Mouse (Mus musculus) forebrain, embryonic 13.5 days (tissue): Measurements from ENCODE around the gene Runx2. TPM values are rescaled to one million over a fixed set of nuclear protein-coding genes. Genes with fewer than 3 reads are reported as not detected.

Source experiments
- ATAC-seq: fragments of 200-750 bp; cut with Nextera tagmentation; 2 replicates; pipeline ENCODE4 v1.8.0; 2017
- H3K27ac ChIP-seq: fragments of 300-500 bp; sonication (generic); 2 replicates; pipeline ENCODE4 v1.5.1; 2015; ENCODE audit warnings: inconsistent platforms, mild to moderate bottlenecking, moderate library complexity
- H3K27me3 ChIP-seq: fragments of 300-500 bp; sonication (generic); 2 replicates; pipeline ENCODE4 v1.6.1; 2015; ENCODE audit warnings: mild to moderate bottlenecking, inconsistent platforms
- H3K36me3 ChIP-seq: fragments of 300-500 bp; sonication (generic); 2 replicates; pipeline ENCODE4 v1.6.1; 2015; ENCODE audit warnings: mild to moderate bottlenecking, inconsistent platforms; ENCODE audit not compliant: poor library complexity, severe bottlenecking
- H3K4me1 ChIP-seq: fragments of 300-500 bp; sonication (generic); 2 replicates; pipeline ENCODE4 v1.6.1; 2015; ENCODE audit warnings: inconsistent platforms
- H3K4me2 ChIP-seq: fragments of 300-500 bp; sonication (generic); 2 replicates; pipeline ENCODE4 v1.6.1; 2015; ENCODE audit warnings: inconsistent platforms, mild to moderate bottlenecking, moderate library complexity
- H3K4me3 ChIP-seq: fragments of 300-500 bp; sonication (generic); 2 replicates; pipeline ENCODE4 v1.5.1; 2015; ENCODE audit warnings: mild to moderate bottlenecking, inconsistent platforms
- H3K9ac ChIP-seq: fragments of 300-500 bp; sonication (generic); 2 replicates; pipeline ENCODE4 v1.6.1; 2015; ENCODE audit warnings: mild to moderate bottlenecking, inconsistent platforms
- H3K9me3 ChIP-seq: fragments of 300-500 bp; sonication (generic); replicated peaks from 2 replicates; pipeline ENCODE4 v1.6.1; 2016; ENCODE audit warnings: inconsistent platforms
- WGBS: fragments of 180-500 bp; shearing (Covaris S2); methylation state at CpG from one replicate; pipeline ENCODE4 v1.1.7; 2015; 5-methylcytosine and 5-hydroxymethylcytosine counted together
- polyA plus RNA-seq: library from polyadenylated mRNA; unstranded; fragments of >200 nt; fragmentation: Nextera tagmentation; extraction: Ambion mirVana; gene quantifications from 2 replicates; pipeline ENCODE4 v1.2.1, GENCODE M21; 2015

The Runx2 gene
- polyA plus RNA-seq, 1 experiment from 2014 or later = 0.18 TPM

- 51% methylated on average over 4 of the region's 4 CpGs for WGBS
- no peaks in the 10 kb centered on the region for H3K27me3 ChIP-seq
- 0 out of 2 replicates have a peak, but pooled peaks have one; percentile 24 for ATAC-seq
- H3K27ac ChIP-seq = no peak overlapping the region
- no peak overlapping the region for H3K9ac ChIP-seq
- 0 out of 2 replicates have a peak, but pooled peaks cover 9% of the 10 kb centered on the region for H3K9me3 ChIP-seq
- H3K36me3 ChIP-seq = no peaks in the 10 kb centered on the region
- H3K4me1 ChIP-seq = peaks cover 8% of the 10 kb centered on the region; the same call in 1 of the 2 replicates
- H3K4me3 ChIP-seq = no peak overlapping the region
- H3K4me2 ChIP-seq = no peak overlapping the region
Observed at GRCm38 (mm10) chr17:44528617-44529016, 286.0 kb downstream of the Runx2 start.

GRCm38 (mm10) chr17:44524146-44524545 is 290.5 kb downstream of the Runx2 start:
- Histone ChIP-seq H3K4me3 (no peak overlapping the region), H3K4me1 (peaks cover 8% of the 10 kb centered on the region; the same call in 1 of the 2 replicates), H3K9ac (no peak overlapping the region), H3K9me3 (no peaks in the 10 kb centered on the region), H3K27me3 (no peaks in the 10 kb centered on the region), H3K27ac (no peak overlapping the region), H3K36me3 (no peaks in the 10 kb centered on the region), H3K4me2 (no peak overlapping the region)
- no peak for ATAC-seq
- WGBS = 73% methylated on average over 1 of the region's 1 CpGs

- H3K27me3 ChIP-seq = no peaks in the 10 kb centered on the region
- WGBS = 73% methylated on average over 5 of the region's 5 CpGs
- H3K9ac ChIP-seq = no peak overlapping the region
- no peak for ATAC-seq
- H3K4me1 ChIP-seq = no peaks in the 10 kb centered on the region
- H3K4me2 ChIP-seq = no peak overlapping the region
- no peak overlapping the region for H3K4me3 ChIP-seq
- H3K36me3 ChIP-seq = no peaks in the 10 kb centered on the region
- H3K27ac ChIP-seq = no peak overlapping the region
- no peaks in the 10 kb centered on the region for H3K9me3 ChIP-seq
Observed at GRCm38 (mm10) chr17:44522906-44523305, 291.7 kb downstream of the Runx2 start.

GRCm38 (mm10) chr17:44520122-44521075 is 294.2 kb downstream of the Runx2 start:
- Histone ChIP-seq H3K4me2 (no peak overlapping the region), H3K9me3 (no peaks in the 10 kb centered on the region), H3K27me3 (no peaks in the 10 kb centered on the region), H3K36me3 (no peaks in the 10 kb centered on the region), H3K27ac (no peak overlapping the region), H3K9ac (no peak overlapping the region), H3K4me1 (no peaks in the 10 kb centered on the region), H3K4me3 (no peak overlapping the region)
- no peak for ATAC-seq
- 75% methylated on average over 11 of the region's 11 CpGs for WGBS

GRCm38 (mm10) chr17:44519356-44519755 is 295.2 kb downstream of the Runx2 start:
- H3K9me3 ChIP-seq = no peaks in the 10 kb centered on the region
- H3K27ac ChIP-seq = no peak overlapping the region
- no peak overlapping the region for H3K4me3 ChIP-seq
- no peaks in the 10 kb centered on the region for H3K27me3 ChIP-seq
- 95% methylated on average over 3 of the region's 3 CpGs for WGBS
- H3K4me1 ChIP-seq = no peaks in the 10 kb centered on the region
- H3K9ac ChIP-seq = no peak overlapping the region
- H3K4me2 ChIP-seq = no peak overlapping the region
- ATAC-seq = no peak
- no peaks in the 10 kb centered on the region for H3K36me3 ChIP-seq

- Histone ChIP-seq H3K9me3 (no peaks in the 10 kb centered on the region), H3K4me1 (no peaks in the 10 kb centered on the region), H3K27me3 (no peaks in the 10 kb centered on the region), H3K36me3 (no peaks in the 10 kb centered on the region), H3K27ac (no peak overlapping the region), H3K4me3 (no peak overlapping the region), H3K4me2 (no peak overlapping the region), H3K9ac (no peak overlapping the region)
- WGBS = 94% methylated on average over 6 of the region's 6 CpGs
- no peak for ATAC-seq
Observed at GRCm38 (mm10) chr17:44518156-44518555, 296.4 kb downstream of the Runx2 start.

- Histone ChIP-seq H3K9me3 (no peaks in the 10 kb centered on the region), H3K36me3 (no peaks in the 10 kb centered on the region), H3K4me1 (peaks cover 3% of the 10 kb centered on the region; the same call in 1 of the 2 replicates), H3K4me2 (no peak overlapping the region), H3K27me3 (no peaks in the 10 kb centered on the region), H3K27ac (no peak overlapping the region), H3K9ac (no peak overlapping the region), H3K4me3 (no peak overlapping the region)
- WGBS = 72% methylated on average over 7 of the region's 7 CpGs
- ATAC-seq = no peak
Observed at GRCm38 (mm10) chr17:44508198-44508715, 306.3 kb downstream of the Runx2 start.

- no peak overlapping the region for H3K9ac ChIP-seq
- no peak overlapping the region for H3K27ac ChIP-seq
- H3K4me2 ChIP-seq = no peak overlapping the region
- no peak overlapping the region for H3K4me3 ChIP-seq
- H3K4me1 ChIP-seq = peaks cover 3% of the 10 kb centered on the region; the same call in 1 of the 2 replicates
- H3K36me3 ChIP-seq = no peaks in the 10 kb centered on the region
- no peak for ATAC-seq
- H3K27me3 ChIP-seq = no peaks in the 10 kb centered on the region
- no peaks in the 10 kb centered on the region for H3K9me3 ChIP-seq
- WGBS = 65% methylated on average over 3 of the region's 3 CpGs
Observed at GRCm38 (mm10) chr17:44507741-44508140, 306.9 kb downstream of the Runx2 start.

GRCm38 (mm10) chr17:44506524-44506923 is 308.1 kb downstream of the Runx2 start:
- Histone ChIP-seq H3K9ac (no peak overlapping the region), H3K4me2 (no peak overlapping the region), H3K36me3 (no peaks in the 10 kb centered on the region), H3K9me3 (no peaks in the 10 kb centered on the region), H3K4me3 (no peak overlapping the region), H3K27ac (no peak overlapping the region), H3K4me1 (peaks cover 3% of the 10 kb centered on the region; the same call in 1 of the 2 replicates), H3K27me3 (no peaks in the 10 kb centered on the region)
- WGBS = 83% methylated on average over 3 of the region's 3 CpGs
- no peak for ATAC-seq

GRCm38 (mm10) chr17:44504794-44505317 is 309.7 kb downstream of the Runx2 start:
- Histone ChIP-seq H3K27me3 (no peaks in the 10 kb centered on the region), H3K9ac (no peak overlapping the region), H3K36me3 (no peaks in the 10 kb centered on the region), H3K4me3 (no peak overlapping the region), H3K4me1 (peaks cover 3% of the 10 kb centered on the region; the same call in 1 of the 2 replicates), H3K27ac (no peak overlapping the region), H3K9me3 (no peaks in the 10 kb centered on the region), H3K4me2 (no peak overlapping the region)
- ATAC-seq = no peak
- WGBS = 89% methylated on average over 10 of the region's 10 CpGs

GRCm38 (mm10) chr17:44502176-44502575 is 312.4 kb downstream of the Runx2 start:
- Histone ChIP-seq H3K4me2 (no peak overlapping the region), H3K27ac (no peak overlapping the region), H3K9ac (no peak overlapping the region), H3K9me3 (no peaks in the 10 kb centered on the region), H3K27me3 (no peaks in the 10 kb centered on the region), H3K36me3 (no peaks in the 10 kb centered on the region), H3K4me1 (no peaks in the 10 kb centered on the region), H3K4me3 (no peak overlapping the region)
- no peak for ATAC-seq
- 93% methylated on average over 5 of the region's 5 CpGs for WGBS

GRCm38 (mm10) chr17:44500306-44500899 is 314.2 kb downstream of the Runx2 start:
- H3K27ac ChIP-seq = no peak overlapping the region
- no peaks in the 10 kb centered on the region for H3K36me3 ChIP-seq
- no peaks in the 10 kb centered on the region for H3K27me3 ChIP-seq
- no peaks in the 10 kb centered on the region for H3K9me3 ChIP-seq
- no peak overlapping the region for H3K4me3 ChIP-seq
- no peak for ATAC-seq
- no peak overlapping the region for H3K9ac ChIP-seq
- no peaks in the 10 kb centered on the region for H3K4me1 ChIP-seq
- H3K4me2 ChIP-seq = no peak overlapping the region
- WGBS = 79% methylated on average over 11 of the region's 11 CpGs
